Mouse (Mus musculus) gastrocnemius, postnatal 4 days (tissue): Measurements from ENCODE around the gene Nup107. TPM values are rescaled to one million over a fixed set of nuclear protein-coding genes. Genes with fewer than 3 reads are reported as not detected.
"Not testable (repeated sequence)": the region's sequence is repeated elsewhere in the genome, so short reads cannot be mapped to it uniquely, and the experiment has no call there.

Experiments used
- DNase-seq, 2 experiments: peaks; one replicate each; pipeline ENCODE4 v3.0.0; 2021 to 2022; ENCODE audit warnings: low spot score in 2 of 2, mixed read lengths in 2 of 2
- total RNA-seq, 2 experiments: library from RNA; stranded (reverse); gene quantifications; 2 replicates each; pipeline ENCODE4 v1.2.3; 2021

The Nup107 gene
- total RNA-seq, 2 experiments from 2014 or later, result 16.8 to 21.3 TPM

- no peak for DNase-seq
These were observed 67.6 kb downstream of the Nup107 start for GRCm38 (mm10) chr10:117724804-117725361.

DNA sequence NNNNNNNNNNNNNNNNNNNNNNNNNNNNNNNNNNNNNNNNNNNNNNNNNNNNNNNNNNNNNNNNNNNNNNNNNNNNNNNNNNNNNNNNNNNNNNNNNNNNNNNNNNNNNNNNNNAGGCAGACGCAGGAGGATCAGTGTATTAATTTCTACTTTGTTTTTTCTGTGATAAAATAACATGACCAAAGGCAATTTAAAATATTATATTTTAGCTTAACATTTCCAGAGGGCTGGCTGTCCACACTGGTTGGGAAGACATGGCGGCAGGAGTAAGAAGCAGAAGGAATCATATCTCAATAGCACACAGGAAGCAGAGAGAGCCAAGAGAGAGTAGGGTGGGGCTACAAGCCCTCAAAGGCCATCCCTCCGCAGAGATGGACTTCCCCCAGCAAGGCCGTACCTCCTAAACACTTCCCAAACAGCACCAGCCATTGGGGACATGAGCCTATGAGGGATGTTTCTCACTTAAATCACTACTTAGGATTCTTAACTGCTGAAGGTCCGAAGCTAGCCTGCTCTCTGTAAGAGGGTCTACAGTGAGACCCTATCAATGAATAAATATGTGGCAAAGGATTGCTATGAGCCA, 68.3 kb downstream of the Nup107 start:
- DNase-seq, result no peak

DNA sequence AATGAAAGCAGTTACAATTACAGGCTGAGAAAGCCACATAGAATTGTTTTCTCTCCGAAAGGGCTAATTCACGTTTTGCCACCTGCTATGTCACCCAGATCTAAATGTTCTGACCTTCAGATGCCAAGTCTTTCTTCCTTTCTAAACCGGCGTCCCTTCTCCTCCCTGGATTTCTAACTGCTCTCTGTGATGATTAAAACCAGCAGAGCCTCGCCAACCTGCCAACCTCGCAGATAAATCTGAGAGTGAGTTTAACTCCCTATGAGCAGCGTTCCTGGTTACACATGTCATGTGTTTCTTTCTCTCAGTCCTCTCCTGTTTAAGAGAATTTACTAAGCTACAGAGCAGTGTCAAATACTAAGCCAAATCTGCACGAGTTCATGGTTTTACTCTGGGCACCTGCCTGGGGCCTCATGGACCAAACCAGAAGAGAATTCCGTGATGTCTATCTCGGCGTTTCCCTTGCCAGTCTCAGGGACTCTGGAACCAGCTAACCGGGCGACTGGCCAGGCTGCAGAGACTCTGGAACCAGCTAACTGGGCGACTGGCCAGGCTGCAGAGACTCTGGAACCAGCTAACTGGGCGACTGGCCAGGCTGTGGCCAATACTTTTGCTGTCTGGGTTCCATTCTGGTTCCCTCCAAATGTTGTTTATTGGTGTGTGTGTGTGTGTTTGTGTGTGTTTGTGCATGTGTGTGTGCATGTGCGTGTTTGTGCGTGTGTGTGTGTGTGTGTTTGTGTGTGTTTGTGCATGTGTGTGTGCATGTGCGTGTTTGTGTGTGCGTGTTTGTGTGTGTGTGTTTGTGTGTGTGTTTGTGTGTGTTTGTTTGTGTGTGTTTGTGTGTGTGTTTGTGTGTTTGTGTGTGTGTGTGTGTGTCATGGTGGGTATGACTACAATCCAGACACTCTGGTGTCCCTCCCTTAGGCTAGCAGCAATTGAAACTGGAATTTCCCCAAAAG, 74.1 kb downstream of the Nup107 start:
- DNase-seq, result peak in 1 of 2 experiments; percentile 23

- no peak for DNase-seq
These were observed 74.9 kb downstream of the Nup107 start for GRCm38 (mm10) chr10:117717583-117717982.

- no peak for DNase-seq
These were observed 75.8 kb downstream of the Nup107 start for GRCm38 (mm10) chr10:117716686-117717085.

- DNase-seq, result not testable (repeated sequence)
These were observed 76.9 kb downstream of the Nup107 start for GRCm38 (mm10) chr10:117715654-117716053.

GRCm38 (mm10) chr10:117714928-117715500, 77.5 kb downstream of the Nup107 start:
- DNase-seq, result no peak

DNA sequence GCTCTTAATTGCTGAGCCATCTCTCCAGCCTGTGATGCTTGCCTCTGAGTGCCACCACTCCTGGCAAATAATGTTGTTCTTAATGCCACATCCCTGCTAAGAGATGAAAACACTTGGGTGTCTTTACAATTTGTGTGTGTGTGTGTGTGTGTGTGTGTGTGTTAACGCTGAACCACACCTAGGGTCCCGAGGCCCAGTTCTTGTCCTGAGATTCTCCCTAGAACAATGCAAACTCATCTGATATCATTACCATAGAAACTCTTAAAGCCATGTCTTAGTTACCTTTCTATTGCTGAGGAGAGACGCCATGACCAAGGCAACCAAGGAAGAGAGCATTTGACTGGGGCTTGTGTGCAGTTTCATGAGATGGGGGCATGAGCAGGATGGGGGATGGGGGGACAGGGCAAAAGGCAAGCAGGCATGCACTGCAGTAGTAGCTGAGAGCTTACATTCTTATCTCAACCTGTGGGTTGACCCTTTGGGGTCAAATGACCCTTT, 78.4 kb downstream of the Nup107 start:
- DNase-seq, result no peak

- DNase-seq, result no peak
These were observed 79.0 kb downstream of the Nup107 start for GRCm38 (mm10) chr10:117713466-117713865.

DNA sequence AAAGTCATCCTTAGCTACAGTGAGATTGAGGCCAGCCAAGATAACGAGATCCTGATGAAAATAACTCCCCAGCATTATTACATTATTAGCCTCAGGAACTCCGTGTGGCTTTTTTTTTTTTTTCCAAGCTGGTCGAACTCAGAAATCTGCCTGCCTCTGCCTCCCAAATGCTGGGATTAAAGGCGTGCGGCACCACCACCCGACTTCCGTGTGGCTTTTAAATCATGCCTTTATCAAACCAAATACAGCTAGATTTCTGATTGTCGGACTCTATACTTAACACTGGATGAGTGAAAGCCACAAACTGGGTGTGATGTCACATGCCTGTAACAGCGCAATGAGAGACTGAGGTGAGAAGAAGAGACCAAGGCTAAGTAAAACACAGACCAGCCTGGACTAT, 79.6 kb downstream of the Nup107 start:
- DNase-seq, result no peak

DNA sequence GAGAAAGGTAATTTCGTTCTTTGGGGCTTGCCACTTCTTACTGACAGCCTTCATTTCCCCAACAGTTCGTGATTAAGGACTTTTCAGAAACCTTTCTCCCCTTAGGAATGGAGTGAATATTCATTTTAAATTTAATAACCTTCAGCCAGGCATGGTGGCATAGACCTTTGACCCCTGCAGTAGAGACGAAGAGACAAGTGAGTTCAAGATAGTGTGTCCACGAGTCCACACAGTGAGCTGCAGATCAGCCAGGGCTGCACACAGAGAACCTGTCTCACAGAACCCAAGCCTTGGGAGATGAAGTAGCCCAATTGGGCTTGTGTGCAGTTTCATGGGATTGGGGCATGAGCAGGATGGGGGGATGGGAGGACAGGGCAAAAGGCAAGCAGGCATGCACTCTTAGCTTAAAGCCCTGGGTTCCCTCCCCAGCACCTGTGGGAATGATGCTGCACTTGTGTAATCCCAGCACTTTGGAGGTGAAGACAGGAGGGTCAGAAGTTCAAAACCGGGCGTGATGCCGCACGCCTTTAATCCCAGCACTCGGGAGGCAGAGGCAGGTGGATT, 80.2 kb downstream of the Nup107 start:
- DNase-seq, result no peak

- no peak for DNase-seq
These were observed 81.1 kb downstream of the Nup107 start for GRCm38 (mm10) chr10:117711408-117711807.

DNA sequence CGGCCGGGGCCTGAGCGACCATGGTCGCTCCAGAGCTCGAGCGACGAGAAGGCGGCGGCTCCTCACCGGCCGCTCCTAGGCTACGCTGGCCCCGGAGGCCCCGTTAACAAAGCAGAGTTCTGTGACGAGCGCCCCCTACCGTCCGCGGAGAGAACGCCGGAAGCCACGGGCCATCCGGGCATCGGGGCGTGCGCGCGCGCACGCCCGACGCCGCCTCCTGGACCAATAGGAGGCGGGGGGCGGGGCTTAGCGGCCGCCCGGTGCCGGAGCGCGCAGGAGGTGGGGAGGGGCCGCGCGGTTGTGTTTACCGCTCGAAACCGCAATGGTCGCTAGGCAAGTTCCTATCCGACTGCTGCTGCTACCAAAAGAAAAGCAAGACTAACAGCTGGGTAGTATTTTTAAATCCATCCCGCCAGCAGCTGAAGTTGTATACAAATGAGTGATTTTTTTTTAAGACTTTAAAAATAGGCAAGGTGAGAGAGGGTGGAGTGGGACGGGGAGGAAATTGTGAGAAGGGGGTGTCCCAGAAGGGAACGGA, 81.8 kb downstream of the Nup107 start, which contains the start of gene Mdm2:
Gene Mdm2, minus strand, starts transcription at position 155 of the 538 bp plus-strand sequence.
- DNase-seq, result peak; percentile 96 to 97

GRCm38 (mm10) chr10:117709930-117710603, 82.4 kb downstream of the Nup107 start:
- peak; percentile 73 to 79 for DNase-seq

GRCm38 (mm10) chr10:117709326-117709830, 83.1 kb downstream of the Nup107 start:
- DNase-seq, result no peak

- DNase-seq, result no peak
These were observed 83.6 kb downstream of the Nup107 start for GRCm38 (mm10) chr10:117708856-117709255.

GRCm38 (mm10) chr10:117708376-117708775, 84.1 kb downstream of the Nup107 start:
- DNase-seq, result no peak

DNA sequence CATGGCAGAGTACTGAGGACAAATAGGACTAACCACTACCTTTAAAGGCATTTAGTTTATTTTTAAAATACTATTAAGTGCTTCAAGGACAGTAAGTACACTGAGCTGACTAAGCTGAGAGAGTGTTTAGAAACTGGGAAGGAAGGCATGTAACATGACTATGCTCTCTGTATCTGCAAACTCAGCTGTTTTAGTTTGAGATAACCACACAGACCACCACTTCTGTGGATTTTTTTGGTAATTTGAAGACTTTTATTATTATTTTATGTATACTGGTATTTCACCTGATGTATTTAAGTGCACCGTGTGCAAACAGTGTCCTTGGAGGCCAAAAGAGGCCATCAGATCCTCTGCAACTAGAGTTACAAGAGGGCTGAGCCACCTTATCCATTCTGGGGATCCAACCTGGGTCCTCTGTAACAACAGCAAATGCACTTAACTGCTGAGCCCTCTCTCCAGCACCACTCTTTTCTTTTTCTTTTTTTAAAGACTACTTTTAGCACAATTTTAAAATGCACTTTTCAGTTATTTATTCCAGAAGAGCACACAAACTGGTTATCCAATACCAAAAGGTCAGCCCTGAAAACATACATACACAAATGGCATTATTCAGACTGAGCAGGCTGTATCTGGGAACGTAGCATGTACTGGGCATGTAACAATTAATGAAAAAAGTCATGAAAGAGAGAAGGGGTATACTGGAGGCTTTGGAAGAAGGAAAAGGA, 85.2 kb downstream of the Nup107 start:
- no peak for DNase-seq

GRCm38 (mm10) chr10:117706440-117706839, 86.1 kb downstream of the Nup107 start:
- DNase-seq, result no peak
